Mouse (Mus musculus) ES-Bruce4 (cell line): ENCODE measurements around the gene Vgll4. TPM values are rescaled to one million over a fixed set of nuclear protein-coding genes. Genes with fewer than 3 reads are reported as not detected.

Experiments
- H3K27ac ChIP-seq: 2 replicates; pipeline ENCODE4 v1.5.1; 2012; ENCODE audit warnings: low read length, inconsistent platforms; ENCODE audit not compliant: insufficient read depth
- H3K27me3 ChIP-seq: 2 replicates; pipeline ENCODE4 v1.6.1; 2012; ENCODE audit warnings: mild to moderate bottlenecking, low read length, inconsistent platforms; ENCODE audit not compliant: control insufficient read depth, poor library complexity, insufficient read depth, severe bottlenecking
- H3K36me3 ChIP-seq: 2 replicates; pipeline ENCODE4 v1.6.1; 2012; ENCODE audit warnings: inconsistent platforms, mild to moderate bottlenecking, low read length, moderate library complexity; ENCODE audit not compliant: control insufficient read depth, poor library complexity, insufficient read depth, severe bottlenecking
- H3K4me1 ChIP-seq: one replicate; pipeline ENCODE4 v1.8.1; 2011; ENCODE audit warnings: low read length; ENCODE audit not compliant: control insufficient read depth, insufficient read depth
- H3K4me3 ChIP-seq: 2 replicates; pipeline ENCODE4 v1.5.1; 2011; ENCODE audit warnings: low read depth, mild to moderate bottlenecking, low read length
- H3K9ac ChIP-seq: 2 replicates; pipeline ENCODE4 v1.6.1; 2012; ENCODE audit warnings: low read depth, mild to moderate bottlenecking, inconsistent platforms; ENCODE audit not compliant: poor library complexity, severe bottlenecking
- H3K9me3 ChIP-seq: replicated peaks from 2 replicates; pipeline ENCODE4 v1.6.1; 2012; ENCODE audit warnings: mild to moderate bottlenecking, low read length, inconsistent platforms; ENCODE audit not compliant: control insufficient read depth, poor library complexity, insufficient read depth, severe bottlenecking
- CTCF ChIP-seq: IDR thresholded peaks from one replicate; pipeline ENCODE4 v1.8.1; 2011; ENCODE audit warnings: low read depth, low read length
- EP300 ChIP-seq: IDR thresholded peaks from 2 replicates; pipeline ENCODE4 v1.6.1; 2011; ENCODE audit warnings: low read depth, low read length; ENCODE audit not compliant: insufficient read depth
- POLR2A ChIP-seq: IDR thresholded peaks from one replicate; pipeline ENCODE4 v1.8.1; 2011; ENCODE audit warnings: low read length; ENCODE audit not compliant: insufficient read depth
- polyA plus RNA-seq: library from polyadenylated mRNA; stranded (reverse); fragments of >200 nt; gene quantifications from 2 replicates; pipeline ENCODE4 v1.2.4, GENCODE M21; 2011; ENCODE audit warnings: low read depth; ENCODE audit not compliant: missing spikeins, insufficient read depth, insufficient read length

Vgll4 gene
- polyA plus RNA-seq, 1 experiment: 37.3 TPM

DNA sequence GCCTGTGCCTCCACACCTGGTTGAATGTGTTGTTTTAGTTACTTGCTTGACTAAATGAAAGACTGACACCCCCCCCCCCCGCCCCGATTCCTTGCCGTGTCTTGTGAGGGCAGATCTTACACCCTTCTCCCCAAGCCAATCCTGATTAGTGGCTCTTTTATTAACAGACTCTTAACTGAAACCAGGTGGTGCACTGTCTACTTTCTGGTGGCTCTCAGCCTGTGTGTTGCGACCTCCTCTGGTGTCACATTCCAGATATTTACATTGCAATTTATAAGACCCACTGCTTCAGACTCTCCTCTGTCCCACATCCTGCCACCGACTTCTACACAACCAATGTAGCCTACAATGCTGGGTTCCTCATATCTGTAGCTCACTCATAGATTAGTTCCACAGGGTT, 27.7 kb upstream of the Vgll4 start:
- no peak for TF ChIP-seq CTCF
- TF ChIP-seq EP300: no peak
- TF ChIP-seq POLR2A: no peak
- Histone ChIP-seq H3K27me3 (no peaks in the 10 kb centered on the region), H3K27ac (no peak overlapping the region), H3K36me3 (no peaks in the 10 kb centered on the region), H3K4me3 (no peak overlapping the region), H3K9ac (no peak overlapping the region), H3K4me1 (no peaks in the 10 kb centered on the region), H3K9me3 (no peaks in the 10 kb centered on the region)

DNA sequence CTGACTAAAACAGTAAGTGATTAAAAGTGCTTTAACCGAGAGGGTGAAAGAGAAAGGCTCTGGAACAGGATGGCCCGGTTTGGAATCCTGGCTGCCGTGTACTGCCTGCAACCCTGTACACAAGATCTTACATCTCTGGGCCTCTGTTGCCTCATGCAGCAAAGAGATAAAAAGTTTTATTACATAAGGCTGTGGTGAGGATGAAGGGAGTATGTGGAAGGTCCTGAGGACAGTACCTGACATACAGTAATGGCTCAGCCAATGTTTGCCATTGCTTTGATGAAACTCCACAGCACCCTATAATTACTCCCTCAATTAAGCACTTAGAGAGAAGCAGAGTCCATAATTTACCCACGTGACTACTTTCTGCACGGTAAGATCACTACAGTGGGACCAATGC, 27.1 kb upstream of the Vgll4 start:
- Histone ChIP-seq H3K9me3 (no peaks in the 10 kb centered on the region), H3K27ac (no peak overlapping the region)

DNA sequence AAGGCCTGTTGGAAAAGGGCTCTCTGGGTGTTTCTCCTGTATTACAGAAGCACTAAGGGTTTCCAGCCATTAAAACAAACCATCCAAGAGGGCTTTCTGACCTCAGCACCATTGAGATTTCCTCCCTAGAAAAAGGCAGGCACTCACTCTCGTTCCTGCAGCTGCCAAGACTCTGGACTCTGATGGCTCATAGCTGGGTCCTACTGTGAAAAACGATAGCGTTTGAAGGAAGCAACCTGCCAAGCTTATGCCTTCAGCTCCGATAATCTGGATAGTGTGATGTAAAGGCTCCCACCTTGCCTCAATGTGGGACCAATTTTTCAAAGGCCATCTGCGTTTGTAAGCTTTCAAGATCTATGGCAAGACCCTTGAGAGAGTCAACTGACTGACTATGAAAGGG, 24.3 kb upstream of the Vgll4 start:
- H3K27ac ChIP-seq: no peak overlapping the region
- TF ChIP-seq EP300: no peak
- TF ChIP-seq POLR2A: no peak
- no peak for TF ChIP-seq CTCF
- no peak overlapping the region for H3K9ac ChIP-seq
- no peaks in the 10 kb centered on the region for H3K27me3 ChIP-seq
- no peaks in the 10 kb centered on the region for H3K36me3 ChIP-seq
- H3K4me1 ChIP-seq: no peaks in the 10 kb centered on the region
- H3K4me3 ChIP-seq: no peak overlapping the region
- no peaks in the 10 kb centered on the region for H3K9me3 ChIP-seq

More for the DNA sequence above, 27.1 kb upstream of the Vgll4 start:
- H3K36me3 ChIP-seq: no peaks in the 10 kb centered on the region
- no peak for TF ChIP-seq EP300
- no peak for TF ChIP-seq POLR2A
- TF ChIP-seq CTCF: no peak
- no peaks in the 10 kb centered on the region for H3K4me1 ChIP-seq
- H3K27me3 ChIP-seq: no peaks in the 10 kb centered on the region
- H3K4me3 ChIP-seq: no peak overlapping the region
- no peak overlapping the region for H3K9ac ChIP-seq

DNA sequence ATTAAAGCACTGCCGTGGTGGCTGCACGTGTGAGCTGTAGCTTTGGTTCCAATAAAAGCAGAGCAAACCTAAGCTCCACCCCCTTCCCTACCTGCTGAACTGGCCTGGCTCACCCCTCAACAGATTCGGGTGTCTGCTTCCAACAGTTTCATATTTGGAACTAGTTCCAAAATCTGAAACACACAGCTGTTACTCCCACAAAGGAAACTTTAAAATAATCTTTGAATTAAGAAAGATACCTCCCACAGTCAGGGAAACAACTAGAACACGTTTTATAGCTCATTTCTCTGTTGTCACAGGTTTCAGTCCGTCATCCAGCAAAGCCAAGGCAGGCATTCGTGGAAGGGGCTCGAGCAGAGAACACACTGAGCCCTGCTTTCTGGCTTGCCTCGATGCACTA, 23.9 kb upstream of the Vgll4 start:
- Histone ChIP-seq H3K27me3 (no peaks in the 10 kb centered on the region), H3K9ac (no peak overlapping the region), H3K27ac (no peak overlapping the region), H3K4me3 (no peak overlapping the region), H3K36me3 (no peaks in the 10 kb centered on the region), H3K9me3 (no peaks in the 10 kb centered on the region), H3K4me1 (no peaks in the 10 kb centered on the region)
- TF ChIP-seq CTCF (no peak), EP300 (no peak), POLR2A (no peak)

DNA sequence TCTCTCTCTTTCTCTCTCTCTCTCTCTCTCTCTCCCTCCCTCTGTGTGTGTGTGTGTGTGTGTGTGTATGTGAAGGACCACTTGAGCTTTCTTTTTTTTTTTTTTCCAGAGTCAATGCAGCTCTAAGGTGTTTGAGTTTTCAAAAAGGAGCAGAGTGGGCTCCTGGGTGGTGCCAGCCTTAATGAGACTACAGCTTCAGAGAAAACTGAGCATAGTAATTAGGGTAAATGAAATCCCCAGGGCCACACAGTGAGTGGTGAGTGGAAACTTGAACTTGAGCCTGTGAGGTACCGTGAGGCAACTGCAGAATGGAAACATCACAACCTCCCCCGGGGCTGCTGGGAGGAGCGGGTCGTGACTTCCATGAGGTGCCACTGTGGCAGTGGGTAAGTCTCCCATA, 22.1 kb upstream of the Vgll4 start:
- H3K27ac ChIP-seq: no peak overlapping the region
- H3K27me3 ChIP-seq: no peaks in the 10 kb centered on the region
- no peak overlapping the region for H3K4me3 ChIP-seq
- no peaks in the 10 kb centered on the region for H3K4me1 ChIP-seq
- no peak overlapping the region for H3K9ac ChIP-seq
- TF ChIP-seq POLR2A (no peak), CTCF (no peak), EP300 (no peak)
- no peaks in the 10 kb centered on the region for H3K9me3 ChIP-seq
- no peaks in the 10 kb centered on the region for H3K36me3 ChIP-seq

DNA sequence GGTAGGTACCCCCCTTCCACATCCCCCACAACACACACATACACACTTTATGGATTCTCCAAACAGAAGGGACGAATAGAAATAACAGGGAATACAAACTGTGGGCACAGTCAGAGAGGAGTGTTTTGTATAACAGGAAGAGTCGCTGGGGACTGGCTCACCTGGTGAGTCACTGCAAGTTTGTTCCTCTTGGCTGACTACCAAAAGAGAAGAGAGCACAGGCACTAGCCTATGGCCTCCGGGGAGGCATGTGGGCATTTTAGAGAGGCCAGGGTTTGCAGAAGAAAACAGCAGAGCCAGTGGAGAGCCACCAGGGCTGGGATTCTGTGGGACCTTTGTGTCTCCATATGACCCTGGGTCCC, 18.8 kb upstream of the Vgll4 start:
- H3K9me3 ChIP-seq: no peaks in the 10 kb centered on the region
- H3K27ac ChIP-seq: no peak overlapping the region

More for the DNA sequence above, 18.8 kb upstream of the Vgll4 start:
- Histone ChIP-seq H3K27me3 (no peaks in the 10 kb centered on the region), H3K36me3 (no peaks in the 10 kb centered on the region), H3K4me1 (no peaks in the 10 kb centered on the region), H3K4me3 (no peak overlapping the region), H3K9ac (no peak overlapping the region)
- TF ChIP-seq EP300: no peak
- no peak for TF ChIP-seq POLR2A
- no peak for TF ChIP-seq CTCF
